Mouse (Mus musculus): ENCODE measurements around the gene Sh2d2a. TPM values are rescaled to one million over a fixed set of nuclear protein-coding genes. Genes with fewer than 3 reads are reported as not detected.
"Not testable (repeated sequence)": the region's sequence is repeated elsewhere in the genome, so short reads cannot be mapped to it uniquely, and the experiment has no call there.

Gene Sh2d2a
- polyA plus RNA-seq, 1 experiment from 2014 or later, result 0.15 TPM

DNA sequence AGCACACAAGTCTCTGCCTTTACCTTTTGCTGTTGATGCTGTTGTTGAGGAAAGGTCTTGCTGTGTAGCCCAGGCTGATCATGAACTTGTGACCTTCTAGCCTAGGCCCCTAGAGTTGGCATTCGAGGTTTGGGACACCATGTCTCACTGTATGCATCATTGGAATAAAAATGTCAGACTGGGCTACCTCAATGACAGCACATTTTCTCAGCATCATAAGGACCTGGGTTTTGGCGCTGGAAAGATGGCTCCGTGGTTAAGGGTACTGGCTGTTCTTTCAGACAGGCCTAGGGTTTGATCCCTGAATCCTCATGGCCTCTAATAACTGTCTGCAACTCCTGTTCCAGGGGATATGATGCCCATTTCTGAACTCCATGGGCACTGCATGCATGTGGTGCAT is 53.2 kb downstream of the Sh2d2a start:
- no peak overlapping the region for H3K4me3 ChIP-seq (ENCODE audit: control insufficient read depth in 1 of 2, insufficient read depth in 1 of 2, low read depth in 1 of 2, low read length in 2 of 2)
- H3K4me1 ChIP-seq (ENCODE audit: control insufficient read depth in 2 of 2, insufficient read depth in 2 of 2, low read length in 2 of 2), result no peaks in the 10 kb centered on the region
- no peak overlapping the region for H3K4me2 ChIP-seq (ENCODE audit: low read length)
- H3K9ac ChIP-seq (ENCODE audit: low read length), result no peak overlapping the region
- no peak overlapping the region for H3K27ac ChIP-seq (replicated peaks in 1 of 2; ENCODE audit: control insufficient read depth in 1 of 2, insufficient read depth in 1 of 2, low read depth in 2 of 2, low read length in 2 of 2)
- no peak for ATAC-seq (ENCODE audit: insufficient number of reproducible peaks, insufficient read depth, low FRiP score, low read depth)
- 65% methylated on average over 3 of the region's 3 CpGs for WGBS
- no peaks in the 10 kb centered on the region for H3K9me3 ChIP-seq (ENCODE audit: control insufficient read depth, low read length)
- H3K36me3 ChIP-seq (ENCODE audit: control insufficient read depth, insufficient read depth, low read length), result no peaks in the 10 kb centered on the region
- H3K27me3 ChIP-seq (ENCODE audit: control insufficient read depth, insufficient read depth, low read length), result no peaks in the 10 kb centered on the region

GRCm38 (mm10) chr3:87901036-87901624 is 54.6 kb downstream of the Sh2d2a start:
- Histone ChIP-seq H3K27ac (replicated peaks in 1 of 2; ENCODE audit: control insufficient read depth in 1 of 2, insufficient read depth in 1 of 2, low read depth in 2 of 2, low read length in 2 of 2) (no peak overlapping the region), H3K4me3 (ENCODE audit: control insufficient read depth in 1 of 2, insufficient read depth in 1 of 2, low read depth in 1 of 2, low read length in 2 of 2) (no peak overlapping the region)
- 3% methylated on average over 1 of the region's 1 CpGs for WGBS

GRCm38 (mm10) chr3:87901959-87902358 is 55.4 kb downstream of the Sh2d2a start:
- H3K9me3 ChIP-seq (ENCODE audit: control insufficient read depth, low read length); H3K4me3 ChIP-seq (ENCODE audit: control insufficient read depth in 1 of 2, insufficient read depth in 1 of 2, low read depth in 1 of 2, low read length in 2 of 2); H3K27me3 ChIP-seq (ENCODE audit: control insufficient read depth, insufficient read depth, low read length); H3K4me2 ChIP-seq (ENCODE audit: low read length); H3K9ac ChIP-seq (ENCODE audit: low read length); H3K4me1 ChIP-seq (ENCODE audit: control insufficient read depth in 2 of 2, insufficient read depth in 2 of 2, low read length in 2 of 2); H3K27ac ChIP-seq (replicated peaks in 1 of 2; ENCODE audit: control insufficient read depth in 1 of 2, insufficient read depth in 1 of 2, low read depth in 2 of 2, low read length in 2 of 2); H3K36me3 ChIP-seq (ENCODE audit: control insufficient read depth, insufficient read depth, low read length); ATAC-seq (ENCODE audit: insufficient number of reproducible peaks, insufficient read depth, low FRiP score, low read depth): not testable (repeated sequence)
- 80% methylated on average over 6 of the region's 6 CpGs for WGBS

More at GRCm38 (mm10) chr3:87901036-87901624, 54.6 kb downstream of the Sh2d2a start:
- no peaks in the 10 kb centered on the region for H3K4me1 ChIP-seq (ENCODE audit: control insufficient read depth in 2 of 2, insufficient read depth in 2 of 2, low read length in 2 of 2)
- no peaks in the 10 kb centered on the region for H3K27me3 ChIP-seq (ENCODE audit: control insufficient read depth, insufficient read depth, low read length)
- no peaks in the 10 kb centered on the region for H3K36me3 ChIP-seq (ENCODE audit: control insufficient read depth, insufficient read depth, low read length)
- ATAC-seq (ENCODE audit: insufficient number of reproducible peaks, insufficient read depth, low FRiP score, low read depth), result no peak
- H3K9me3 ChIP-seq (ENCODE audit: control insufficient read depth, low read length), result no peaks in the 10 kb centered on the region
- H3K4me2 ChIP-seq (ENCODE audit: low read length), result no peak overlapping the region
- H3K9ac ChIP-seq (ENCODE audit: low read length), result no peak overlapping the region

DNA sequence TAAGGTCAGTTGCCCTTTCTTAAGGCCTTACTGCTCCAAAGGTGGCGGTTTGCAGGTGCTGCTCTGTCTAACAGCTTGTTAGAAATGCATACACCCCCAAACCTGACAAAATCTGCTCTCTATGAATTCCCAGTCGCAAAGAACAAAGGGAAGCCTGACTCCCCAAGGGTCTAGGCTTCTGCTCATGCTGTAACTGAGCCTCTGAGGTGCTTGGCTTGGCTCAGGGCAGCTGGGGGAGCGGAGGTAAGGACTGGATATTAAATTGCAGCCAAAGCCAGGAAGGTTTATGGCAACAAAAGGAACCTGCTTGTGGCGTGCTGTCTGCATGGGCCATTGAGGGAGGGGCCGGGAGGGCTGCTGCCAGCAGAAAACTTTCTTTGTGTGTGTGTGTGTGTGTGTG is 57.3 kb downstream of the Sh2d2a start:
- ATAC-seq (ENCODE audit: insufficient number of reproducible peaks, insufficient read depth, low FRiP score, low read depth), result no peak
- Histone ChIP-seq H3K36me3 (ENCODE audit: control insufficient read depth, insufficient read depth, low read length) (no peaks in the 10 kb centered on the region), H3K9ac (ENCODE audit: low read length) (no peak overlapping the region), H3K27me3 (ENCODE audit: control insufficient read depth, insufficient read depth, low read length) (no peaks in the 10 kb centered on the region), H3K27ac (replicated peaks in 1 of 2; ENCODE audit: control insufficient read depth in 1 of 2, insufficient read depth in 1 of 2, low read depth in 2 of 2, low read length in 2 of 2) (no peak overlapping the region), H3K9me3 (ENCODE audit: control insufficient read depth, low read length) (no peaks in the 10 kb centered on the region), H3K4me3 (ENCODE audit: control insufficient read depth in 1 of 2, insufficient read depth in 1 of 2, low read depth in 1 of 2, low read length in 2 of 2) (no peak overlapping the region), H3K4me1 (ENCODE audit: control insufficient read depth in 2 of 2, insufficient read depth in 2 of 2, low read length in 2 of 2) (peaks cover 11 to 14% of the 10 kb centered on the region in 2 experiments), H3K4me2 (ENCODE audit: low read length) (no peak overlapping the region)
- 64% methylated on average over 5 of the region's 5 CpGs for WGBS

Other genes with a start within 250 kb of the Sh2d2a start
- gene Arhgef11, start 229.2 kb upstream of the Sh2d2a start, polyA plus RNA-seq (2014; fragmentation: Nextera tagmentation; extraction: Ambion mirVana), result 7.9 and 9.7 TPM in 2 replicates
- 0.12 and 0.32 TPM in 2 replicates for gene Lrrc71, start 98.1 kb upstream of the Sh2d2a start, polyA plus RNA-seq (2014; fragmentation: Nextera tagmentation; extraction: Ambion mirVana)
- 0.15 and 0.18 TPM in 2 replicates for gene Ntrk1, start 51.6 kb upstream of the Sh2d2a start, polyA plus RNA-seq (2014; fragmentation: Nextera tagmentation; extraction: Ambion mirVana)
- gene Insrr, start 49.8 kb upstream of the Sh2d2a start, polyA plus RNA-seq (2014; fragmentation: Nextera tagmentation; extraction: Ambion mirVana), result 0.08 TPM in 1 of 2 replicates, not detected in the other
- 16.2 and 17.0 TPM in 2 replicates for gene Pear1, start 22.4 kb upstream of the Sh2d2a start, polyA plus RNA-seq (2014; fragmentation: Nextera tagmentation; extraction: Ambion mirVana)
- gene Prcc, start 38.9 kb downstream of the Sh2d2a start, polyA plus RNA-seq (2014; fragmentation: Nextera tagmentation; extraction: Ambion mirVana), result 10.1 and 11.7 TPM in 2 replicates
- gene Hdgf, start 59.6 kb downstream of the Sh2d2a start, polyA plus RNA-seq (2014; fragmentation: Nextera tagmentation; extraction: Ambion mirVana), result 148 and 154 TPM in 2 replicates
- gene Mrpl24, start 72.8 kb downstream of the Sh2d2a start, polyA plus RNA-seq (2014; fragmentation: Nextera tagmentation; extraction: Ambion mirVana), result 64.1 and 67.9 TPM in 2 replicates
- gene Isg20l2, start 83.6 kb downstream of the Sh2d2a start, polyA plus RNA-seq (2014; fragmentation: Nextera tagmentation; extraction: Ambion mirVana), result 18.5 and 19.3 TPM in 2 replicates
- gene Rrnad1, start 84.0 kb downstream of the Sh2d2a start, polyA plus RNA-seq (2014; fragmentation: Nextera tagmentation; extraction: Ambion mirVana), result 10.9 and 14.4 TPM in 2 replicates
- gene Crabp2, start 101.9 kb downstream of the Sh2d2a start, polyA plus RNA-seq (2014; fragmentation: Nextera tagmentation; extraction: Ambion mirVana), result 1.6 and 2.4 TPM in 2 replicates
- gene Nes, start 124.3 kb downstream of the Sh2d2a start, polyA plus RNA-seq (2014; fragmentation: Nextera tagmentation; extraction: Ambion mirVana), result 9.8 and 10.7 TPM in 2 replicates
- gene Bcan, start 153.5 kb downstream of the Sh2d2a start, polyA plus RNA-seq (2014; fragmentation: Nextera tagmentation; extraction: Ambion mirVana), result 0.31 TPM in 1 of 2 replicates, not detected in the other
- 0.58 TPM in 1 of 2 replicates, not detected in the other for gene Hapln2, start 180.8 kb downstream of the Sh2d2a start, polyA plus RNA-seq (2014; fragmentation: Nextera tagmentation; extraction: Ambion mirVana)
- 14.7 and 16.7 TPM in 2 replicates for gene Gpatch4, start 196.4 kb downstream of the Sh2d2a start, polyA plus RNA-seq (2014; fragmentation: Nextera tagmentation; extraction: Ambion mirVana)
- gene Naxe, start 211.7 kb downstream of the Sh2d2a start, polyA plus RNA-seq (2014; fragmentation: Nextera tagmentation; extraction: Ambion mirVana), result 161 and 168 TPM in 2 replicates
- gene Ttc24, start 231.5 kb downstream of the Sh2d2a start, polyA plus RNA-seq (2014; fragmentation: Nextera tagmentation; extraction: Ambion mirVana), result not detected in 2 replicates
- 22.8 and 26.4 TPM in 2 replicates for gene Iqgap3, start 235.2 kb downstream of the Sh2d2a start, polyA plus RNA-seq (2014; fragmentation: Nextera tagmentation; extraction: Ambion mirVana)